Mouse (Mus musculus) stomach, embryonic 15.5 days (tissue): Measurements from ENCODE around the gene Pwp2. TPM values are rescaled to one million over a fixed set of nuclear protein-coding genes. Genes with fewer than 3 reads are reported as not detected.
"Not testable (repeated sequence)": the region's sequence is repeated elsewhere in the genome, so short reads cannot be mapped to it uniquely, and the experiment has no call there.

ENCODE experiments used
- ATAC-seq: fragments of 200-750 bp; cut with Nextera tagmentation; 2 replicates; pipeline ENCODE4 v1.8.0; 2017; ENCODE audit warnings: low read depth, moderate number of reproducible peaks, moderate TSS enrichment; ENCODE audit not compliant: insufficient read depth, low FRiP score
- H3K27ac ChIP-seq: fragments of 300-500 bp; sonication (generic); 2 replicates; pipeline ENCODE4 v1.5.1; 2015; ENCODE audit warnings: mild to moderate bottlenecking, inconsistent platforms
- H3K27me3 ChIP-seq: fragments of 300-500 bp; sonication (generic); replicated peaks from 2 replicates; pipeline ENCODE4 v1.6.1; 2015; ENCODE audit warnings: inconsistent platforms
- H3K36me3 ChIP-seq: fragments of 300-500 bp; sonication (generic); 2 replicates; pipeline ENCODE4 v1.6.1; 2015; ENCODE audit warnings: inconsistent platforms
- H3K4me1 ChIP-seq: fragments of 300-500 bp; sonication (generic); 2 replicates; pipeline ENCODE4 v1.6.1; 2015; ENCODE audit warnings: inconsistent platforms
- H3K4me2 ChIP-seq: fragments of 300-500 bp; sonication (generic); 2 replicates; pipeline ENCODE4 v1.6.1; 2015; ENCODE audit warnings: mild to moderate bottlenecking, inconsistent platforms
- H3K4me3 ChIP-seq: fragments of 300-500 bp; sonication (generic); replicated peaks from 2 replicates; pipeline ENCODE4 v1.5.1; 2015; ENCODE audit warnings: inconsistent platforms
- H3K9ac ChIP-seq: fragments of 300-500 bp; sonication (generic); 2 replicates; pipeline ENCODE4 v1.6.1; 2015; ENCODE audit warnings: inconsistent platforms
- H3K9me3 ChIP-seq: fragments of 300-500 bp; sonication (generic); 2 replicates; pipeline ENCODE4 v1.6.1; 2016; ENCODE audit warnings: inconsistent platforms
- WGBS: fragments of 180-500 bp; shearing (Covaris S2); methylation state at CpG from one replicate; pipeline ENCODE4 v1.1.7; 2015; 5-methylcytosine and 5-hydroxymethylcytosine counted together
- polyA plus RNA-seq: library from polyadenylated mRNA; unstranded; fragments of >200 nt; fragmentation: Nextera tagmentation; extraction: Ambion mirVana; gene quantifications from 2 replicates; pipeline ENCODE4 v1.2.1, GENCODE M21; 2015

Gene Pwp2
- polyA plus RNA-seq, 1 experiment from 2014 or later: 14.6 TPM

- no peak overlapping the region for H3K4me2 ChIP-seq
- 66% methylated on average over 6 of the region's 6 CpGs for WGBS
- H3K27ac ChIP-seq: no peak overlapping the region
- H3K4me1 ChIP-seq: no peaks in the 10 kb centered on the region
- H3K36me3 ChIP-seq: peaks cover 35% of the 10 kb centered on the region; the same call in 1 of the 2 replicates
- H3K9ac ChIP-seq: no peak overlapping the region
- H3K27me3 ChIP-seq: no peaks in the 10 kb centered on the region
- no peak overlapping the region for H3K4me3 ChIP-seq
- ATAC-seq: peak; percentile 92
- no peaks in the 10 kb centered on the region for H3K9me3 ChIP-seq
Observed at GRCm38 (mm10) chr10:78216376-78217083, 31.6 kb upstream of the Pwp2 start.

- no peak overlapping the region for H3K27ac ChIP-seq
- 95% methylated on average over 9 of the region's 9 CpGs for WGBS
- H3K27me3 ChIP-seq: no peaks in the 10 kb centered on the region
- H3K9me3 ChIP-seq: no peaks in the 10 kb centered on the region
- no peak overlapping the region for H3K4me3 ChIP-seq
- H3K9ac ChIP-seq: no peak overlapping the region
- H3K36me3 ChIP-seq: peaks cover 43% of the 10 kb centered on the region
- no peak for ATAC-seq
- no peak overlapping the region for H3K4me2 ChIP-seq
- H3K4me1 ChIP-seq: no peaks in the 10 kb centered on the region
Observed at GRCm38 (mm10) chr10:78214371-78214770, 29.4 kb upstream of the Pwp2 start.

DNA sequence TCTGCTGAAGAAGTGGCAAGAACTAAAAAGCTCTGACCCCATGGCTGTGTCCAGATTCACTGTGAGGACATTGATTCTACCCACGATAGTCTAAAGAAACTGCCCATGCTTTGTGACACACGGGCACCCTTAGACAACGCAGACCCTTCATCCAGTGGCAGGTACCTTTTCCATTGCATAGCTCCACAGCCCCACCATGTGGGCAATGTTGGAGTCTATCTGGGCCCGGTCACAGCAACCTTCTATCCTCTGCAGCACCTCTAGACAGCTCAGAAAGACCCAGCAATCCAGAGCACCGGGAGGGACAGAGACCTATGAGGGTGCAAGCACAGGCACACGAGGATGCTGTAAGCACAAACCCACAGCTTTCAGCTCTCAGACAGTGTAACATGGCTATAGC is 26.4 kb upstream of the Pwp2 start:
- Histone ChIP-seq H3K27ac (no peak overlapping the region), H3K27me3 (no peaks in the 10 kb centered on the region), H3K4me1 (no peaks in the 10 kb centered on the region), H3K36me3 (peaks cover 34% of the 10 kb centered on the region), H3K4me2 (no peak overlapping the region), H3K9ac (no peak overlapping the region), H3K4me3 (no peak overlapping the region), H3K9me3 (no peaks in the 10 kb centered on the region)
- 66% methylated on average over 6 of the region's 6 CpGs for WGBS
- no peak for ATAC-seq

DNA sequence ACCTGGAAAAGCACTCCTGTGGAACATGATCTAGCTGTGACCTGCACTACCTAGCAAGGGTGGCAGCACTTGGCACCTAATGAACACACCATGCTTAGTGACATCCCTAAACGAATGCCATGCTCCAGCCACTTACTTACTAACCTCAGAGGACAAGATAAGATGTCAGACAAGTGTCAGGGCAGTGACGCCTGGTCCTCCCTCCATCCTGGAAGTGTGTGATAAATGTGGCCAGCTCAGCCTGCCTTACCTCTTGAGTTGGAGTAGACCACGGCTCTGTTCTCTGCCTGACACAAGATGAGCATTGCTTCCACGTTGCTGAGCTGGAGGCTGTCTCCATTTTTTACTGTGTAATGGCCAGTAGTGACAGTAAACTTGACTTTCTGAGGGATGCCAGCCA is 16.2 kb upstream of the Pwp2 start:
- Histone ChIP-seq H3K27ac (no peak overlapping the region), H3K36me3 (peaks cover 70% of the 10 kb centered on the region), H3K9me3 (no peaks in the 10 kb centered on the region), H3K9ac (no peak overlapping the region), H3K4me3 (no peak overlapping the region), H3K27me3 (no peaks in the 10 kb centered on the region), H3K4me2 (no peak overlapping the region), H3K4me1 (no peaks in the 10 kb centered on the region)
- ATAC-seq: peak; percentile 23; the same call in 1 of the 2 replicates
- 81% methylated on average over 4 of the region's 4 CpGs for WGBS

- Histone ChIP-seq H3K9me3 (no peaks in the 10 kb centered on the region), H3K27ac (no peak overlapping the region), H3K27me3 (no peaks in the 10 kb centered on the region), H3K4me3 (no peak overlapping the region), H3K36me3 (peaks cover 65% of the 10 kb centered on the region), H3K4me2 (no peak overlapping the region), H3K4me1 (no peaks in the 10 kb centered on the region), H3K9ac (no peak overlapping the region)
- WGBS: 92% methylated on average over 5 of the region's 5 CpGs
- ATAC-seq: no peak
Observed at GRCm38 (mm10) chr10:78192933-78193332, 8.0 kb upstream of the Pwp2 start.

DNA sequence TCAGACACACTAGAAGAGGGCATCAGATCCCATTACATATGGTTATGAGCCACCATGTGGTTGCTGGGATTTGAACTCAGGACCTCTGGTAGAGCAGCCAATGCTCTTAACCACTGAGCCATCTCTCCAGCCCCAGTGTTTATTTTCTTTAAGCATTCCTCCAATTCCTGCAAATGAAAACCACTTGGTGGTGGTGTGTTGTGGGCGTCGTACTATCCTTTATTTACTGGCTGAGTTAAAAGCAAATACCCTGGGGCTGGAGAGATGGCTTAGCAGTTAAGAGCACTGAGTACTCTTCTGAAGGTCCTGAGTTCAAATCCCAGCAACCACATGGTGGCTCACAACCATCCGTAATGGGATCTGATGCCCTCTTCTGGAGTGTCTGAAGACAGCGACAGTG is 1.1 kb upstream of the Pwp2 start:
- Histone ChIP-seq H3K4me1 (peaks cover 12% of the 10 kb centered on the region), H3K36me3 (peaks cover 35% of the 10 kb centered on the region; the same call in 1 of the 2 replicates)
- ATAC-seq, H3K9me3 ChIP-seq, H3K4me3 ChIP-seq, H3K27ac ChIP-seq, H3K9ac ChIP-seq, H3K4me2 ChIP-seq, H3K27me3 ChIP-seq: not testable (repeated sequence)
- 82% methylated on average over 4 of the region's 4 CpGs for WGBS

DNA sequence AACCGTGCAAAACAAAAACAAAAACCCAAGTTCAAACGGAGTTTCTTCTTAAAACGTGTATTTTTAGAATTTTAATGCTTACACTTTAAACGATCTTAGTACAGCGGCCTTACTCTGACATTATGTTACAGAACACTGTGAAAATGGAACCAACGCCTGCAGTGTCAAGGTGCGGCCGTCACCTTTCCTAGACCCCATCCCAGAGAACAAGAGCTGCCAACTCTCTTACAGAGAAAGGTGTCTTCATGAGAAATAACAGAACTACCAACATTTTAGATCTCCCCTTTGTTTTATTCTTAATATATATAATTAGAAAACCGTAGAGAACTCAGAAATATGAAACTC is 404 bp upstream of the Pwp2 start:
- H3K4me1 ChIP-seq: peaks cover 12% of the 10 kb centered on the region
- H3K36me3 ChIP-seq: peaks cover 32% of the 10 kb centered on the region; the same call in 1 of the 2 replicates
- peak; percentile 15; the same call in 1 of the 2 replicates for ATAC-seq
- H3K9ac ChIP-seq: no peak overlapping the region
- H3K4me2 ChIP-seq: peak overlapping the region; percentile 93
- WGBS: 14% methylated on average over 9 of the region's 9 CpGs
- H3K27me3 ChIP-seq: no peaks in the 10 kb centered on the region
- H3K4me3 ChIP-seq: peak overlapping the region; percentile 82
- H3K9me3 ChIP-seq: no peaks in the 10 kb centered on the region
- peak overlapping the region; percentile 67 for H3K27ac ChIP-seq

- Histone ChIP-seq H3K27ac (no peak overlapping the region), H3K27me3 (no peaks in the 10 kb centered on the region), H3K9me3 (no peaks in the 10 kb centered on the region), H3K36me3 (peaks cover 30% of the 10 kb centered on the region; the same call in 1 of the 2 replicates), H3K9ac (no peak overlapping the region), H3K4me3 (no peak overlapping the region), H3K4me1 (peaks cover 12% of the 10 kb centered on the region), H3K4me2 (peak overlapping the region; percentile 93; the same call in 1 of the 2 replicates)
- WGBS: 70% methylated on average over 3 of the region's 3 CpGs
- ATAC-seq: no peak
Observed at GRCm38 (mm10) chr10:78183577-78183976, 1.4 kb downstream of the Pwp2 start.

DNA sequence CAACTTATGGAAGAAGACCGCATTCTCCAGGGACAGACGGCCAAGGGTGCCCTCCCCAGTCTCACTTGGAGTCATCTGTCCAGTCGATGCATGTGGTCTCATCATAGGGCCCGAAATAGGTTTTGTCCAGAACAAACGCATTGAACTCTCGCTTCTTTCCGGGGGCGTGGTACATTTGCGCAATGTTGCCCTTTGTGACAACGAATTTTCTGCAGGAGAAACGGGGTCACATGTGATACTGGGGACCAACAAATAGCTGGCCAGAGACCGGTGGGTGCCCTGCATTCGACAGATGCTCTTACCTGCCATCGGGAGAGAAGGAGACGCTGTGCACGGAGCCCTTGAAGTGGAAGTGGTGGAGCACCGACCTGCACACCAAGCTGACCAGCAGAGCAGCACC is 2.6 kb downstream of the Pwp2 start:
- WGBS: 92% methylated on average over 17 of the region's 17 CpGs

DNA sequence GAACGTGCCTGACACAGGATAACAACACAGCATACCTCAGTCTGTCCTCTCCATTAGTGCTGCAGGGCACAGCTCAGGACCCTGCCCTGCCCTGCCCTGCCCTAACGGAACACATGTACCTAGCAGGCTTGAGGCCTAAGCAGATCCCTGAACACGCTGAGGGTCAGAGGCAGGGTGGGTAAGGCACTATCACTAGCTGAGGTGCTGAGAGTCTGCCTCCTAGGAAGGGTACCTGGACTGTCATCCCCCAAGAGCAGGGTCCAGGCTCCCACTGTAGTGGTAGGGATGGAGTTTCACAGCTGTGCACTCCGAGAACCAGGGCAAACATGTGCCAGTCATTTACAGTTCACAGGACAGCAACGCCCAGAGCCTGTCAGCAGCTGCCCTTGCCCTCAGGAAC is 10.5 kb downstream of the Pwp2 start:
- Histone ChIP-seq H3K36me3 (peaks cover 47% of the 10 kb centered on the region), H3K27me3 (no peaks in the 10 kb centered on the region), H3K4me3 (no peak overlapping the region), H3K9ac (no peak overlapping the region), H3K4me1 (0 out of 2 replicates have a peak, but pooled peaks cover 5% of the 10 kb centered on the region), H3K27ac (no peak overlapping the region), H3K9me3 (no peaks in the 10 kb centered on the region), H3K4me2 (no peak overlapping the region)
- ATAC-seq: no peak
- 89% methylated on average over 5 of the region's 5 CpGs for WGBS

More for the DNA sequence above, 2.6 kb downstream of the Pwp2 start:
- Histone ChIP-seq H3K4me3 (no peak overlapping the region), H3K27me3 (no peaks in the 10 kb centered on the region), H3K4me1 (peaks cover 12% of the 10 kb centered on the region), H3K9ac (no peak overlapping the region), H3K9me3 (no peaks in the 10 kb centered on the region), H3K27ac (no peak overlapping the region), H3K36me3 (peaks cover 26% of the 10 kb centered on the region; the same call in 1 of the 2 replicates), H3K4me2 (no peak overlapping the region)
- no peak for ATAC-seq

GRCm38 (mm10) chr10:78171581-78171980 is 13.4 kb downstream of the Pwp2 start:
- whole genome bisulfite sequencing: 86% methylated on average over 9 of the region's 9 CpGs
- Histone ChIP-seq H3K27me3 (no peaks in the 10 kb centered on the region), H3K27ac (no peak overlapping the region), H3K9ac (no peak overlapping the region), H3K9me3 (no peaks in the 10 kb centered on the region), H3K4me2 (no peak overlapping the region), H3K4me3 (no peak overlapping the region), H3K4me1 (peaks cover 13% of the 10 kb centered on the region), H3K36me3 (peaks cover 47% of the 10 kb centered on the region)
- no peak for ATAC-seq

- Histone ChIP-seq H3K4me3 (no peak overlapping the region), H3K27ac (no peak overlapping the region), H3K9ac (no peak overlapping the region), H3K27me3 (no peaks in the 10 kb centered on the region), H3K4me2 (no peak overlapping the region), H3K4me1 (peaks cover 13% of the 10 kb centered on the region), H3K9me3 (no peaks in the 10 kb centered on the region), H3K36me3 (peaks cover 47% of the 10 kb centered on the region)
- WGBS: 93% methylated on average over 7 of the region's 7 CpGs
- ATAC-seq: no peak
Observed at GRCm38 (mm10) chr10:78171057-78171456, 13.9 kb downstream of the Pwp2 start.
